Mouse (Mus musculus): ENCODE data around the gene Nt5m. TPM values are rescaled to one million over a fixed set of nuclear protein-coding genes. Genes with fewer than 3 reads are reported as not detected.
"Not testable (repeated sequence)": the region's sequence is repeated elsewhere in the genome, so short reads cannot be mapped to it uniquely, and the experiment has no call there.

Nt5m gene
- total RNA-seq, 2 experiments from 2014 or later, result 55.4 to 61.5 TPM

DNA sequence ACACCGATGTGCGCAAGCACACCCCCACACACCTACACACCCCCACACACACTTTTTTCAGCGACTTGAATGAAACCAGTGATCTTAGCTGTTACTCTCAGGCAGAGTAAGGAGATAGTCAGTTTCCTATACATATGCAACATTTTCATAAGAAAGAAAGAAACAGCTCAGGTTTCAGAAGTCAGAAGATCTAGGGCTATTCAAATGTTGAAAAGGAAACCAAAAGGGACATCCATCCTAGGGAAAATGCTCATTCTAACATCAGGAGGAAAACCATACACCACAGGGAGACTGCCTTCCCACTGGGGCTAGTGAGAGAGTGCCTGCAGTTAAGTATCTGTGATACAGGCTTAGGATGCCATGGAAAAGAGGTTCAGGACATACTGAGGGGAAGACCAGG lies 17.6 kb upstream of the Nt5m start:
- no peak for DNase-seq (ENCODE audit: low spot score in 2 of 2)
- intact Hi-C loops (cut with DNase I), result no loop called here

DNA sequence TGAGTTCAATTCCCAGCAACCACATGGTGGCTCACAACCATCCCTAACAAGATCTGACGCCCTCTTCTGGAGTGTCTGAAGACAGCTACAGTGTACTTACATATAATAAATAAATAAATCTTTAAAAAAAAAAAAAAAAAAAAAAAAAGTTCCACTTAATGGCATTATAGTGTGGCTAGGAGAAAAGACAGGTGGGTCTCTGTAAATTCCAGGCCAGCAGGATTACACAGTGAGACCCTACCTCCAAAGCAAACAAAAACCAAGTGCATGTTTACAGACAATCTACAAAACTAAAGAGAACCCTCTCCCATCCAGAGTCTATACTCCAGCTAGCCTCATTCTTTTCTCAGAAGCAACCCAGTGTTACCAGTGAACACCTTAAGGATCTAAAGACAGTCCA lies 1.5 kb upstream of the Nt5m start:
- intact Hi-C loops (cut with DNase I); DNase-seq (ENCODE audit: low spot score in 2 of 2): not testable (repeated sequence)

DNA sequence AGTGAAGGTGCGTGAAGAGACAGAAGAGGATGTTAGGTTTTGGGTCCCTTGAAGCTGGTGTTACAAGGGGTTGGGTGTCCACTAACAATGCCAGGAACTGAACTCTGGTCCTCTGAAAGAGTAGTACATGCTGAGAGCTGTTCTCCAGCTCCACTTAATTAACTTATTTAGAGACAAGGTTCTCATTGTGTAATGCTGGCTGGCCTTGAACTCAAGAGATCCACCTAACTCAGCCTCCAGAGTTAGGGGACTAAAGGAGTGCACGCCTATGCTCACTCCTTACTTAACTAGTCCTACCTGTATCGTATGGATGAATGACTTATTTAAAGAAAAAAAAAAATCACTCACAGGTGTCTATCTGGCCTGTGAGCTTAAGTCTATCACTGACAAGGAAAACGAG lies 821 bp upstream of the Nt5m start:
- intact Hi-C loops (cut with DNase I), result no loop called here
- no peak for DNase-seq (ENCODE audit: low spot score in 2 of 2)

DNA sequence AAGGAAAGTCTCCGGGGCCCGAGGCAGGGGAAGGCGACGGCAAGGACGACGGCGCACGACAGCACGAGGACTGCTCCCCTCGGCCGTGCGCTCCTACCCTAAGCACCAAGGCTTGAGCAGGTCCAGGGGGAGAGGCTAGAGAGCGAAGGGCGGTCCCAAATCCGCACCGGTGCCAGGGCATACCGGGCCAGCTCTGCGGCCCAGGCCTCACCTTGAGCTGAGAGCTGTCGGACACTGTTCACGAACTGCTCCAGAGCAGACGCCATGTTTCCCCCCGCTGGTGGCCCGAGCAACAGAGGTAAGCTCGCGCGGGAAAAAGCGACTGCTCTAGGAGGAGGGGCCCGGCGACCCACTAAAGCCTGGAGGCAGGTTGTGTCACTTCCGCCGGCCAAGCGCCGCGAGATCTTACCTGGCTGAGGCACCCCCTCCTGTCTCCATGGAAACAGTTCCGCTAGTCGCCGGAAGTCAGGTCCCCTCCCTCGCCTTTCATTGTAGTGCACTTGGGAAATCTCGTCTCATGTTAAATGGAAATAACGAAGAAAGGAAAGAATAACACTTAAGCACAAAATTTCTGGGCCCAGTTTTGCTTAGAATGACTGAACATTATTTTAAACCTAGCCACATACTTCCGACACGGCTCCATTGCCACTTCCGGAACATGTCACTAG lies 346 bp downstream of the Nt5m start, which contains the start of gene Cops3:
TSS of gene Cops3 (minus strand) at position 380 of the 668 bp plus-strand sequence.
- peak; percentile 96 to 98 for DNase-seq (ENCODE audit: low spot score in 2 of 2)
- intact Hi-C loops (cut with DNase I), result no loop called here

DNA sequence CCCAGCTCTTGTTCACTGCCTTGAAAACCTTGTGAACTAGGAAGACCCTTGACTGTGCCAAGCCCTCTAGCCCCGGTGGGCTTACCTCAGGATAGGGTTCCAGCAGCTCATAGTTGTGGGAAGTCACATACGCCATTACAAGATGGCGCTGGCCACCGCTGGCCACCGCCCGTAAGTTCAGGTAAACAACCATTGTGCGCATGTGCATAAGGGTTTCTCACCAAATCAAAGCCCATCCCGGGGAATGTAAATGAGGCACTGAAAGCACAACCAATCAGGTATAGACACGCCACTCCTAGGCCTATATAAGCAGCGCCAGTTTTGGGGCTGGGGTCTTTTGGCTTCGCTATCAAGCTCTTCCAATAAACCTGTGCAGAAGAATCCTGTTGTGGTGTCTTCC lies 7.1 kb downstream of the Nt5m start:
- intact Hi-C loops (cut with DNase I), result no loop called here
- DNase-seq (ENCODE audit: low spot score in 2 of 2), result no peak

DNA sequence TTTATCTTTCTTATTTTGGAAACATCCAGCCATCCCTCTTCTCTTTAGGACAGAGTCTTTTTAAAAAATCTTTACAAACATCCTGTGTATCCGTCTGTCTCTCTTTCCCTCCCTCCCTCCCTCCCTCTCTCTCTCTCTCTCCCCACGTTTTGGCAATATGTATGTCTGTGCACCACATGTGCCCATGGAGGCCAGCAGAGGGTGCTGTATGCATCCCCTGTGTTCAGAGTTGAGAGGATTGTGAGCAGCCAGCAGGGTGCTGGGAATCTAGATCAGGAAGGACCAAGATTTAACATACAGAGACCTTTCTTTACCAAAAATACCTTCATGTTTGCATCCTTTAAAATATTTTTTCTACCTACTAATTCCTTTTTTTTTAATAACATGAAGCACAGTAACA lies 7.9 kb downstream of the Nt5m start:
- DNase-seq (ENCODE audit: low spot score in 2 of 2), result peak; percentile 22 to 54
- intact Hi-C loops (cut with DNase I), result no loop called here

DNA sequence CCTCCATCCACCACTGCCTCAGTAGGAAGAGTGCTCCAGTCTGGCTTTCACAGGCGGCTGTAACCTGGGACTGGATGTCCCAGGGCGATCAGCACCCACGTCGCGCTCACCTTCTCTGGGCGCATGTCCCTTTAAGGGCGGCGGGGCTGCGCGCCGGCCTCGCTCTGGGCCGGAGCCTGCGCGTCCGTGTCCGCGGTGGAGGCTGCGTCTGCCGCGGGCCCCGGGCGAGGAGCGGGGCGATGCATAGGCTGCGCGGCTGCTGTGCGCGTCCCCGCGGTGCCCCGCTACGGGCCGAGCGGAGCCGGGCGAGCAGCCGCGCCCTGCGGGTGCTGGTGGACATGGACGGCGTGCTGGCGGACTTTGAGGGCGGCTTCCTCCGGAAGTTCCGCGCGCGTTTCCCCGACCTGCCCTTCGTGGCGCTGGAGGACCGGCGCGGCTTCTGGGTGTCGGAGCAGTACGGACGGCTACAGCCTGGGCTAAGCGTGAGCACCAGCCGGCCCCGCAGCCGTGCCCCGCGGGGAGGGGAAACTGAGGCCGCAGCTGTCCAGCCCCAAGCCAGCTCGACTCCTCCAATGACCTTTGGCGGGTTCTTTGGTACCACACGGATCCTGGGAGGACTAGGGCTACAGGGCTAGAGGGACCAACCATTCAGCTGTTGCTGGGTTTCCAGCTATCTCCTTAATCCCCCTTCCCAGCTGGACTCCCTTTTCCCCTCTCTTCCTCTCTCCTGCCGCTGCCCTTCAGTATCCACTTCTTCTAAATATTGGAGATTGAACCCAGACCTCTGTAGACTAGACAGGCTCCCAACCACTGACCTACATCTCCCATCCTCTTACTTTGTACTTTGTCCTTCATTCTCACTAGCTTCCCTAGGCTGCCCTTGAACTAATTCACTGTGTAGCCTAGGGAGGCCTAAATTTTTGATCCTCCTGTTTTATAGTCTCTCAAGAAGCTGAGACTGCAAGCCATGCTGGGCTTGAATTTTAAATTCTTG lies 8.9 kb downstream of the Nt5m start:
- intact Hi-C loops (cut with DNase I), result no loop called here
- DNase-seq (ENCODE audit: low spot score in 2 of 2), result peak; percentile 50 to 75

DNA sequence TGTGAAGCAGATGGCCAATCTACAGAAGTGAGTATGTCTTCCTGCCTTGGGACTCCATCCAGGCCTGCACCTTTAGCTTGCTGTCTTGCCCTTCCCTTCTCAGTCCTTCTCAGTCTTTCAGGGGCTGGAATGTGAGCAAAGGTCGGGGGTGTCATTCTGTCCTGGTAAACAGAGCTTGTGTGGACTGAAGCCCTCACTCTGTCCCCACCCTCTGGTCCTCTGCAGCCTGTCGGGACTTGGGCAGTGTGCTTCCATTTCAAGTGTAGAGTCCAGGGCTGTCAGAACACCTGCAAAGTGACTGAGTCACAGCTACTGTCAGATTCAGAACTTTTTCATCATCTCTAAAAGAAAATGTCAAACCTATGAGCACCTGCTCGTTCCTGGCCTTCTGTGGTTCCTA lies 13.6 kb downstream of the Nt5m start:
- intact Hi-C loops (cut with DNase I), result no loop called here
- no peak for DNase-seq (ENCODE audit: low spot score in 2 of 2)

DNA sequence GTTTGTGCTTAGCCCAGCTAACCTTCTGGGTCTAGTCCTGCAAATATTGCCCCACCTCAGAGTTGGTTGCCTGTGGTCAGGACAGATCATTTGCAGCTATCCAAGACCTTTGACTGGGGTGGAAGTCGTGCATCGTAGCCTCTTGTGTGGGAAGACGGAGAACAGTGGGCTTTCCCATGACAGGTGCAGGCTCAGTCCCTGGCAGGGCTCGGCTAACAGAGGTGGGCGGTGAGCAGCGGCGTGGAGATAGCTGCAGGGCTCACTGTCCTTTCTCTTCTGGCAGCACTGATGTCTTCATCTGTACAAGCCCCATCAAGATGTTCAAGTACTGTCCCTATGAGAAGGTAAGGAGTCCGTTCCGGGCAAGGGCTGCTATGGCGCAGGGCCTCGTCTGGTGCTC lies 21.2 kb downstream of the Nt5m start:
- intact Hi-C loops (cut with DNase I), result no loop called here
- DNase-seq (ENCODE audit: low spot score in 2 of 2), result no peak

DNA sequence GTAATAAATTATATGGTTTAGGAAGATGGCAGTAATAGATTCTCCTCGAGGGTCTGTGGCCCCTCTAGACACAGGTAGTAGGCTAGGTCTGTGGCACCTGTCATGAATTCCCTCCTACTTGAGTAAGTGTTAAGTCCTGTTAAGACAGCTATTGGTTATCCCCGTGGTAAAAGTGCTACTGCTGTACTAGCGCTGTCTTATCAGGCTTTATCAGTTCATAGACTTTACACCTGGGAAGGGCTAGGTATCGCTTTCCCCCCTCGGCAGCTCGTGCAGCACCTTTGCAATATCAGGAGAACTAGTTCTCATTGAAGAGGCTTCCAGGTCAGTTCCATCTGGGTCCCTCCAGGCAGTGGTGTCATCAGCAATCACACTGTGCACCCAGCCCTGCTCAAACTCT lies 25.1 kb downstream of the Nt5m start:
- DNase-seq (ENCODE audit: low spot score in 2 of 2), result no peak
- intact Hi-C loops (cut with DNase I), result no loop called here

DNA sequence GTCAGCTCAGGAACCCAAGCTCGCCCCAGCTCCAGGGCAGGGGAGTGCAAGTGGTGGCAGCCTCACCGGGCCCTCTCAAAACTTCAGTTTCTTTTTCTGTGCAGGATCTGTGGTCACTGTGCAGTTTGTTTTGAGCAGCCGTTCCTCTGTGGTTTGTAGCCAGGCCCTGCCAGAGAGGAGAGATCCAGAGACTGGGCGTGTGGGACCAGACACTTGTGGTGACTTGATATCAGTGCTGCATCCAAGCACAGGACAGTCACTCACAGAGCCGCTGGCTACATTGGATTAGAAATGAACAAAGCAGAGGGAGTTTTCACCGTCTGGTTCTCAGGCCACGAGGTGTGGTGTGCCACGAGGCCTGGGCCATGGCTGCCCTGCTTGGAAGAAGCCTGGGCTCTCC lies 32.9 kb downstream of the Nt5m start:
- no peak for DNase-seq (ENCODE audit: low spot score in 2 of 2)
- intact Hi-C loops (cut with DNase I), result no loop called here

DNA sequence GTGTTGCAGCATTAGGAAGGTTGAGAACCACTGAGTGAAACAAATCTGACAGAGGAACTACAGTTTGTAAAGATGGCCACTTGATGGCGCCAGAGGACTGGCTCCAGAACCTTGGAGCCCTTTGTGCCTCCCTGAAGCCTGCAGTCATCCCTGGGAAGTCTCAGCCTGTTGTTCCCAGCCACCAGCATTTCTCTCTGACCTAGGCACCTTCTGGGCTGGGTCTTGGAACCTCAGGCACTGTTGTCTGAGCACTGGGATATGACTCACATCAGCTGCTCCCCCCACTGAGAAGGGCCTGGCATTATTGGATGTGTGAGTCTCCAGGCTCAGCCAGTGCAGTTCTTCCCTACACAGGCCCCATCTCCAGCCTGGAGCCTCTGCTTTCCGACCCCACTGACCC lies 40.8 kb downstream of the Nt5m start:
- intact Hi-C loops (cut with DNase I), result loop anchor here (1.0 to 10.0 kb wide), 4 partner anchors 85 to 415 kb away; partner anchors contain the start of gene Rasd1
- DNase-seq (ENCODE audit: low spot score in 2 of 2), result peak; percentile 88

DNA sequence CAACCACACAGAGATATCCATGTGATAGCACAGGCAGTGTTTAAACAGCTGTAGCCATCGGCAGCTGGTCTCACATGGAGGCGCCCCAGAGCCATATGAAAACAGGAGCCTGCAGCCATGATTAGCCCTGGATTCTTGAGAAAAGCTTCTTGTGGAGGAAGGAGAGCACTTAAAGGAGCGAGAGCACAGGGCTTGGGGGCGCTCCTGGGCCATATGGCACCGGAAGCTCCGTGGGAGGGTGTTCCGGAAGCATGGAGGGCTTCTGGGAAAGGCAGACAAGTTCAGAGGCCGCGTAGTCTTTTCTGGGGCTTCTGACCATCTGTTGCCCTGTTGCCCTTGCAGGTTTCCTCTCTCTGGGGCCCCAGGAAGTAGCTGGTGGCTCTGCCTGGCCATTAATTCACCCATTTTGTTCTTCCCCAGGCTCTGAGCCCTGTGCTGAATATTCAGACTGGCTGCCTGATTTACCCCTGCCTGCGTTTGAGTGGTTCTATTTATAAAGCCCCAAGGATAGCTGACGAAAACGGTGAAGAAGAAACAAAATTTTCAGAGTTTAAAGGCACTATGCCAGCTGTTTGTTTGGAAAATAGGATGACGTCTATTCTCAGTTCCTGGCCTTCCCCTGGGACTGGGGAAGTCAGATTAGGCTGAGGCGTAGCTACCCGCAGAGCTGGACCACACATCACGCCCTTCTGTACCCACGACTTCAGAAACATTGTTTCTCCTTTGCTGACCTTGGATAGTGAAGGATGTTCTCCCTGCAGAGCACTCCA lies 46.2 kb downstream of the Nt5m start:
- intact Hi-C loops (cut with DNase I), result loop anchor here (5.0 to 10.0 kb wide), 2 partner anchors 62 to 409 kb away; partner anchors contain the start of gene Med9
- DNase-seq (ENCODE audit: low spot score in 2 of 2), result peak; percentile 29 to 51

DNA sequence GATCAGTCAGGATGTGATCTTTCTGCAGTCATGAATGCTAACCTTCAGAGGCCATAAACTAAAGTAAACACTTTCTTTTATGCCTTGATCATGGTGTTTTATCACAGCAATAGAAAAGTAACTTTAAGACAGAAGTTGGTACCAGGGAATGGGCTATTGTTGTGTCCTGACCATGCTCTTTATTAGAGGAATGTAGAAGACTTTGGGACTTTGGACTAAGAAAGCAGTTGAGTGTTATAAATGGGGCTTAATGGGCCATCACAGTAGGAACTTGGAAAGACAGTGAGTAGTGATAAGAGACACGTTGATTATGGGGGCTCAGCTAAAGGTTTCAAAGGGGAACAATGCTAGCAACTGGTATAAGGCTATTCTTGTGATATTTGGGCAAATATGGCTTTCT lies 47.7 kb downstream of the Nt5m start:
- no peak for DNase-seq (ENCODE audit: low spot score in 2 of 2)
- intact Hi-C loops (cut with DNase I), result loop anchor here (5.0 to 10.0 kb wide), 2 partner anchors 60 to 408 kb away; partner anchors contain the start of gene Med9

DNA sequence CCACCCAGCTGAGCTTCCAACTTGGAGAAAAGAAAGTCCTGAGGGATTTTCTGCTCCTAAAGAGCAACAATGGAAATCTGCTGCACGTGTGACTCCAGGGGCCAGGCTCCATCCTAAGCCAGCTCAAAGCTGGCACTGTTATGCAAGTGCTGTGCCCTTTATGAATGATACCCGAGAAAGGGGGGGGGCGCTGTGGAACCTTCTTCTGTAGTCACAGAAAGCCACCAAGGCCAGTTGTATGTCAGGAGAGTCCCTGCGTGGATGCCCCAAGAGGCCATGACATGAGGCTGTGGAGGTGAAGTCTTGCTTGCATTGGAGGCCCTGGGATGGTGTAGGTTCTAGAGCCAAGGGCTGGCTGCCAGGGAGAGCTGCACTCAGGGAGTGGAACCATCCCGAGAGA lies 48.9 kb downstream of the Nt5m start:
- intact Hi-C loops (cut with DNase I), result loop anchor here (5.0 to 10.0 kb wide), 2 partner anchors 59 to 407 kb away; partner anchors contain the start of gene Med9
- DNase-seq (ENCODE audit: low spot score in 2 of 2), result no peak

DNA sequence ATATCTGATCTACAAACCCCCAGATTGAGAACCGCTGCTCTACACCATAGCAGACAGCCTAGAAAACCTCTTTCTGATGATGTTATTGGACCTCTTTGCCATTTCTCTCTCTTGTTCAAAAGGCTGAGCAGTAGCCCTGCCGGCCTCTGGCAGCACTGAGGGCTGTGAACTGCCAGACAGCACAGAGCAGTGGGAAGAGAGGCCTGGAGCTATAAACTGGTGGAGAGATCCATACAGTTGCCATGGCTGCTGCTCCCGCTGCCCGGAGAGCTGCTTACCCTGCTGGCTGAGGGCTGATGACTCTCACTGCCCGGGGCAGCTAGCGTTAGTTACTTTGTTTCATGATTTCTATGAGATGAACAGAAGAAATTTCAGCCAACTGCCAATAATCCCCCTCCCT lies 52.6 kb downstream of the Nt5m start:
- no peak for DNase-seq (ENCODE audit: low spot score in 2 of 2)
- intact Hi-C loops (cut with DNase I), result no loop called here

DNA sequence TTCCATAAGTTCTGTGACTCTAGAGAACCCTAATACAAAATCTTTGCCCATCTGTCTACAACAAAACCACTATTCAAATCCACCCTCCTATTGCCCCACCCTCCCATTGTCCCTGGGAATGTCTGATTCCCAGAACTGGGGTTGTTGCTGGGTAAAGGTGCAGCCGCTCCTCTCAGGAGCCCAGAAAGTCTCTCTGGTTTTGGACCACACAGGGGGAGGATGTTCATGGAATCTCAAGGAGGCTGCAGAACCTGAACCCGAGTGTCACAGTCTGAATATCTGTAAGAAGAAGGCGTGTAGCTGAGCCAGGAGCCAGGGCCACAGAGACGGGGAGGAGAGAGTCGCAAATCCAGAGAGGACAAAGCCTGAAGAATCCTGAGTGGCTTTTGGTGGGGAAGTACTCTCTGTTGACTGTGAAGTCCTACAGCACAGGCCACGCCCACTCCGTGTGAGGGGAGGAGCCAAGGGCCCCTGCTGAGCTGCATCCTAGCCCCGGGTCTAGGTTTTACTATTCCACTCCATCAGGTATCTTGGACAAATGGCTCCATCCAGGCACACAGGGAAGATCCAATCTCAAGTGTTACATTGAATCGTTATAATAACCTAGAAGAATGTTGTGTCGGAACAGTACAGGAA lies 54.0 kb downstream of the Nt5m start:
- intact Hi-C loops (cut with DNase I), result no loop called here
- no peak for DNase-seq (ENCODE audit: low spot score in 2 of 2)

DNA sequence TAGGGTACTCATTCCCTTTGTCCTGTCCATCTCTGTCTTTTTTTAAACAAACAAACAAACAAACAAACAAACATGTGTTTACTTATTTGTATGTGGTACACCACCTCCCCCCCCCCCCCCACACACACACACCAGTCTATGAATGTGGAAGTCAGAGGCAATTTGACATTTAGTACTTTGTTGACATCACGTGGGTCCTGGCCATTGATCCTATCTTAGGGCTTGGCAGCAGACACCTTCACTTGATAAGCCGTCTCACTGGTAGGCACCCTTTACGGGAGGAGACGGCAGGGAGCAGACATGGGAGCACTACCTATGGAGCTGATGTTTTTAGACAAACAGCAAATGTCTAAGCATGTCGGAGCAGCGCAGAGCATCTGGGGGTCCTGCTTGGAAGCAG lies 55.7 kb downstream of the Nt5m start:
- DNase-seq (ENCODE audit: low spot score in 2 of 2), result no peak
- intact Hi-C loops (cut with DNase I), result no loop called here

DNA sequence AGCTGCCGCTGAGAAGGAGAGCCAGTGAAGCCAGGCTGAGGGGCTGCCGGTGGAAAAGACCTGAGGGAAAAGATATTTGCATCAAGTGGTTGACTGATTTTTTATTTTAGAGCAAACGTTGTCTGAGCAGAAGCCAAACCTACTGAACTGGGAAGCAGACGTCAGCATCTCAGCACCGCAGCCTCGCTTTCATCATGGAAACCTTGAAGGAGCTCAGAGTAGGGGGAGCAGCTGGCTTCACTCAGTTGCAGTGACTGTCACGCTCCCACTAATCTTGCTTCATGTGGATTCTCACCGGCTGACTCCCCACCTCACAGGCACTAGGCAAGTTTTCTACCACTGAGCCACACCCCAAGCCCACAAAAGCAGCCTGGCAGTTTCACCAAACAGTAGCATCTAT lies 56.1 kb downstream of the Nt5m start:
- intact Hi-C loops (cut with DNase I), result no loop called here
- peak; percentile 40 to 41 for DNase-seq (ENCODE audit: low spot score in 2 of 2)

All from left cerebral cortex, postnatal 14 days (tissue).